Mouse (Mus musculus): ENCODE data around the gene Glcci1. TPM values are rescaled to one million over a fixed set of nuclear protein-coding genes. Genes with fewer than 3 reads are reported as not detected.

Glcci1 gene
- polyA plus RNA-seq, 1 experiment = 189 TPM

DNA sequence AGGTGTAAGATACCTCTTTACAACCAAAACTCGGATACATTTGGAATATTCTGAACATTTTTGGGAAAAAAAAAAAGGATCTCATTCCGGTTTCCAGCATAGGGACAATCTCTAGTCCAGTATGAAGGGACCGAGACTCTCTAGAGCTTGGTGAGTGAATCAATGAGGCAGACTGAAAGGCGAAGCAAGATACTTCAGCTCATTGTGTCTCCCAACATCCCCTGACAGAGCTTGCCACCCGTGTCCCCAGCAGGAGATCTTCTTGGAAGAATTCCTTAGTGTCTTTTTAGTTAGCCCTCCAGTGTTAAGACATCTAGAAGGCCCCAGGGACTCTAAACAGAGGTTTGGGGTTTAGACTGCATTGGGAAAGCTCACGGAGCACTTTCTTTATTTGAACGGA lies 20.1 kb upstream of the Glcci1 start:
- Histone ChIP-seq H3K27ac (ENCODE audit: insufficient read depth, low read depth, low read length) (no peak overlapping the region), H3K4me1 (ENCODE audit: control insufficient read depth, insufficient read depth, low read length) (peaks cover 3% of the 10 kb centered on the region; the same call in 1 of the 2 replicates), H3K4me3 (ENCODE audit: insufficient read depth, low read depth, low read length) (no peak overlapping the region)
- 90% methylated on average over 7 of the region's 7 CpGs for WGBS
- TF ChIP-seq POLR2A (IDR thresholded peaks at IDR 0.05; ENCODE audit: insufficient read depth, low read depth, low read length) = no peak
- TF ChIP-seq CTCF (IDR thresholded peaks at IDR 0.05; ENCODE audit: insufficient read depth, low read depth, low read length) = no peak

GRCm38 (mm10) chr6:8489938-8490585 lies 19.3 kb upstream of the Glcci1 start:
- 96% methylated on average over 1 of the region's 1 CpGs for WGBS

DNA sequence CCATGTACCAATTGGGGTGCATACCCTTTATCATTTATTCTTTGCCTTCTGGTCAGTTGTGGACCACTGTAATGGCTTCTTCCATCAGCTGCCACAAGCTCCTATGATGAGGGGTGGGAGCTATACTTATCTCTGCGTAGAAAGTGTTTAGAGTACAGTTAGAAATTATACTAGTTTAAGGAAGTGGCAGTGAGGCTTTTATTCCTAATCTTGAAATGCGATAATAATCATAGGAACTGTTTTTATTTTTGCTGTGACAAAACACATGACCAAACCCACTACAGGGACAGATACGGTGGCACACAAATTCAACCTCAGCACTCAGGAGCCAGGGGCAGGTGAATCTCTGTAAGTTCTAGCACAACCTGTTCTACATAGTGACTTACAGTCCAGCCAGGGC lies 17.2 kb upstream of the Glcci1 start:
- Histone ChIP-seq H3K27ac (ENCODE audit: insufficient read depth, low read depth, low read length) (no peak overlapping the region), H3K4me3 (ENCODE audit: insufficient read depth, low read depth, low read length) (no peak overlapping the region), H3K4me1 (ENCODE audit: control insufficient read depth, insufficient read depth, low read length) (no peaks in the 10 kb centered on the region)
- TF ChIP-seq POLR2A (IDR thresholded peaks at IDR 0.05; ENCODE audit: insufficient read depth, low read depth, low read length) (no peak), CTCF (IDR thresholded peaks at IDR 0.05; ENCODE audit: insufficient read depth, low read depth, low read length) (no peak)
- WGBS = 97% methylated on average over 3 of the region's 3 CpGs

More at GRCm38 (mm10) chr6:8489938-8490585, 19.3 kb upstream of the Glcci1 start:
- H3K4me3 ChIP-seq (ENCODE audit: insufficient read depth, low read depth, low read length) = no peak overlapping the region
- no peak overlapping the region for H3K27ac ChIP-seq (ENCODE audit: insufficient read depth, low read depth, low read length)
- TF ChIP-seq CTCF (IDR thresholded peaks at IDR 0.05; ENCODE audit: insufficient read depth, low read depth, low read length) (no peak), POLR2A (IDR thresholded peaks at IDR 0.05; ENCODE audit: insufficient read depth, low read depth, low read length) (no peak)
- peaks cover 3% of the 10 kb centered on the region; the same call in 1 of the 2 replicates for H3K4me1 ChIP-seq (ENCODE audit: control insufficient read depth, insufficient read depth, low read length)

GRCm38 (mm10) chr6:8495109-8495826 lies 14.1 kb upstream of the Glcci1 start:
- H3K27ac ChIP-seq (ENCODE audit: insufficient read depth, low read depth, low read length) = no peak overlapping the region
- no peaks in the 10 kb centered on the region for H3K4me1 ChIP-seq (ENCODE audit: control insufficient read depth, insufficient read depth, low read length)
- no peak overlapping the region for H3K4me3 ChIP-seq (ENCODE audit: insufficient read depth, low read depth, low read length)
- TF ChIP-seq POLR2A (IDR thresholded peaks at IDR 0.05; ENCODE audit: insufficient read depth, low read depth, low read length) (no peak), CTCF (IDR thresholded peaks at IDR 0.05; ENCODE audit: insufficient read depth, low read depth, low read length) (no peak)
- 93% methylated on average over 5 of the region's 5 CpGs for WGBS

- WGBS = 84% methylated on average over 4 of the region's 4 CpGs
- no peak for TF ChIP-seq POLR2A (IDR thresholded peaks at IDR 0.05; ENCODE audit: insufficient read depth, low read depth, low read length)
- TF ChIP-seq CTCF (IDR thresholded peaks at IDR 0.05; ENCODE audit: insufficient read depth, low read depth, low read length) = no peak
- Histone ChIP-seq H3K4me3 (ENCODE audit: insufficient read depth, low read depth, low read length) (no peak overlapping the region), H3K4me1 (ENCODE audit: control insufficient read depth, insufficient read depth, low read length) (no peaks in the 10 kb centered on the region), H3K27ac (ENCODE audit: insufficient read depth, low read depth, low read length) (no peak overlapping the region)
Observed at GRCm38 (mm10) chr6:8495827-8496222, 13.6 kb upstream of the Glcci1 start.

DNA sequence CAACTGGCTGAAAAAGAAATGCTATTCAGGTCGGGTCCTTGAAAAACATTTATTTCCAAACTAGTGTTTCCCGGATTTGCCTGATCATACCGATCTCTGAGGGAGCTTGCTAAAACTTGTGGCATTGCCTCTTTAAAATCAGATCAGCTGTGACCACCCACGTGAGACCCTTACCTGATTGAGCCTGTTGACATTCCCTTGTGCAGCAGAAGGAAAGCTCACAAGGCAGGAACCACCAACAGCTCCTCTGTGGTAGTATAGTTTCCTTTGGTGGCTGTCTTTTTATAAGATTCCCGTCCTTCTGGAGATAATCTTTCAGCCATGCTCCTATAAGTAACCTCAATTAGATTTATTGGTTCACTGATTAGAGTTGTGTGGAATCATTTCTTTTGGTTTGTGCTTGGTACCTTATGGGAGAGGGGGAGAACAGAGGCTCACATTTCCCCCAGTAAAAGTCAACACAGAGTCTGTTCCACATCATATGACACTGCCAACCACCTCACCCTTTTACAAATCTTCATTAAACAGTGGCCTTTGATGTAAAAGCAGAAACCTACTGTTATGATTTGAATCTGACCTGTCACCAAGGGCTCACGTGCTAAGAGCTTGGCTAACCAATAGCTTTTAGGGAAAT lies 12.0 kb upstream of the Glcci1 start:
- Histone ChIP-seq H3K4me1 (ENCODE audit: control insufficient read depth, insufficient read depth, low read length) (no peaks in the 10 kb centered on the region), H3K27ac (ENCODE audit: insufficient read depth, low read depth, low read length) (no peak overlapping the region), H3K4me3 (ENCODE audit: insufficient read depth, low read depth, low read length) (no peak overlapping the region)
- 83% methylated on average over 6 of the region's 6 CpGs for WGBS
- TF ChIP-seq CTCF (IDR thresholded peaks at IDR 0.05; ENCODE audit: insufficient read depth, low read depth, low read length) (no peak), POLR2A (IDR thresholded peaks at IDR 0.05; ENCODE audit: insufficient read depth, low read depth, low read length) (no peak)

- WGBS = 48% methylated on average over 6 of the region's 6 CpGs
- TF ChIP-seq CTCF (IDR thresholded peaks at IDR 0.05; ENCODE audit: insufficient read depth, low read depth, low read length) (no peak), POLR2A (IDR thresholded peaks at IDR 0.05; ENCODE audit: insufficient read depth, low read depth, low read length) (no peak)
- H3K4me1 ChIP-seq (ENCODE audit: control insufficient read depth, insufficient read depth, low read length) = no peaks in the 10 kb centered on the region
- no peak overlapping the region for H3K4me3 ChIP-seq (ENCODE audit: insufficient read depth, low read depth, low read length)
- H3K27ac ChIP-seq (ENCODE audit: insufficient read depth, low read depth, low read length) = no peak overlapping the region
Observed at GRCm38 (mm10) chr6:8497868-8498257, 11.5 kb upstream of the Glcci1 start.

GRCm38 (mm10) chr6:8498961-8499360 lies 10.4 kb upstream of the Glcci1 start:
- 92% methylated on average over 3 of the region's 3 CpGs for WGBS
- TF ChIP-seq CTCF (IDR thresholded peaks at IDR 0.05; ENCODE audit: insufficient read depth, low read depth, low read length) (no peak), POLR2A (IDR thresholded peaks at IDR 0.05; ENCODE audit: insufficient read depth, low read depth, low read length) (no peak)
- Histone ChIP-seq H3K4me1 (ENCODE audit: control insufficient read depth, insufficient read depth, low read length) (no peaks in the 10 kb centered on the region), H3K4me3 (ENCODE audit: insufficient read depth, low read depth, low read length) (no peak overlapping the region), H3K27ac (ENCODE audit: insufficient read depth, low read depth, low read length) (no peak overlapping the region)

- Histone ChIP-seq H3K4me1 (ENCODE audit: control insufficient read depth, insufficient read depth, low read length) (no peaks in the 10 kb centered on the region), H3K27ac (ENCODE audit: insufficient read depth, low read depth, low read length) (no peak overlapping the region), H3K4me3 (ENCODE audit: insufficient read depth, low read depth, low read length) (no peak overlapping the region)
- 36% methylated on average over 3 of the region's 3 CpGs for WGBS
- TF ChIP-seq CTCF (IDR thresholded peaks at IDR 0.05; ENCODE audit: insufficient read depth, low read depth, low read length) (no peak), POLR2A (IDR thresholded peaks at IDR 0.05; ENCODE audit: insufficient read depth, low read depth, low read length) (no peak)
Observed at GRCm38 (mm10) chr6:8503953-8504352, 5.4 kb upstream of the Glcci1 start.

Data from olfactory bulb, adult 2 months (tissue).